Mouse (Mus musculus): ENCODE measurements at regions not wholly inside any gene's neighbourhood (a gene's known extent, or its start where the extent isn't known, plus 50 kb on each side); places are given as distances from the start of the nearest gene placed in this dataset.
"Not testable (repeated sequence)": the region's sequence is repeated elsewhere in the genome, so short reads cannot be mapped to it uniquely, and the experiment has no call there.

- in situ Hi-C loops (cut with MboI, MseI), result no loop called here
Measured at GRCm38 (mm10) chr7:63998995-63999960, 60.6 kb upstream of the Klf13 start.

- in situ Hi-C loops (cut with MboI, MseI), result no loop called here
Measured at GRCm38 (mm10) chr7:63997997-63998396, 59.3 kb upstream of the Klf13 start.

GRCm38 (mm10) chr7:63996581-63997098 is 57.9 kb upstream of the Klf13 start:
- in situ Hi-C loops (cut with MboI, MseI), result no loop called here

- in situ Hi-C loops (cut with MboI, MseI), result no loop called here
Measured at GRCm38 (mm10) chr7:63995255-63995980, 56.7 kb upstream of the Klf13 start.

- in situ Hi-C loops (cut with MboI, MseI), result not testable (repeated sequence)
Measured at GRCm38 (mm10) chr7:63994769-63995168, 56.1 kb upstream of the Klf13 start.

GRCm38 (mm10) chr7:63992155-63992554 is 53.4 kb upstream of the Klf13 start:
- in situ Hi-C loops (cut with MboI, MseI), result no loop called here

GRCm38 (mm10) chr7:63991085-63992010 is 52.6 kb upstream of the Klf13 start:
- in situ Hi-C loops (cut with MboI, MseI), result no loop called here

- in situ Hi-C loops (cut with MboI, MseI), result no loop called here
Measured at GRCm38 (mm10) chr7:63990312-63991028, 51.8 kb upstream of the Klf13 start.

GRCm38 (mm10) chr7:63989736-63990135 is 51.0 kb upstream of the Klf13 start:
- in situ Hi-C loops (cut with MboI, MseI), result no loop called here
